ENCODE assay signal across 8 mouse cellular contexts in genomic region chr13:119341833-119342232, GRCm38 (mm10).
A peak's percentile ranks its signal among the peaks of the same experiment; 100 is the strongest.
DNase-seq lines count a peak whose midpoint lies in the region; ATAC-seq lines count a peak whose summit lies in the region.

No protein-coding gene starts in this region.

- peak; percentile 30 to 34 for DNase-seq in layer of hippocampus, postnatal 10 days (ENCODE audit: low spot score in 2 of 2)
- DNase-seq in layer of hippocampus, postnatal 14 days (ENCODE audit: low spot score in 2 of 2): no peak
- DNase-seq in ES-CJ7 (ENCODE audit: low read depth, low spot score): peak; percentile 76
- DNase-seq in adrenal gland, postnatal 25 days: peak; percentile 52
- peak; percentile 17 for DNase-seq in gastrocnemius, postnatal 14 days
- DNase-seq in liver, embryonic 13.5 days: peak; percentile 21
- DNase-seq in skeletal muscle tissue, adult 2 months (ENCODE audit: low read depth, low spot score): peak; percentile 14
- no peak for DNase-seq in yolk sac, embryonic 10.5 days (ENCODE audit: low spot score)

- no peak overlapping the region for H3K27ac ChIP-seq in liver, embryonic 13.5 days

- peak; percentile 63; the same call in 1 of the 2 replicates for ATAC-seq in liver, embryonic 13.5 days (ENCODE audit: low read depth)

- H3K4me3 ChIP-seq in liver, embryonic 13.5 days (replicated peaks): no peak overlapping the region

- no peak overlapping the region for H3K9ac ChIP-seq in liver, embryonic 13.5 days

- intact Hi-C loops in gastrocnemius, postnatal 14 days (cut with DNase I; ENCODE audit: low total_unique reads): no loop called here

- no peaks in the 10 kb centered on the region for H3K27me3 ChIP-seq in liver, embryonic 13.5 days

- no peaks in the 10 kb centered on the region for H3K4me1 ChIP-seq in liver, embryonic 13.5 days (replicated peaks)

- H3K4me2 ChIP-seq in liver, embryonic 13.5 days: no peak overlapping the region

- WGBS in liver, embryonic 13.5 days (ENCODE audit: insufficient replicate concordance): 19% methylated on average over 2 of the region's 2 CpGs

- no peaks in the 10 kb centered on the region for H3K36me3 ChIP-seq in liver, embryonic 13.5 days

- H3K9me3 ChIP-seq in liver, embryonic 13.5 days (replicated peaks): no peaks in the 10 kb centered on the region

Comparison
In these comparisons a context has a peak if more than half of its experiments do, and no peak if none do; other contexts are left out.
1. DNase-seq: peak in layer of hippocampus, postnatal 10 days (2 of 2), ES-CJ7 (single experiment), adrenal gland, postnatal 25 days (single experiment), gastrocnemius, postnatal 14 days (single experiment), liver, embryonic 13.5 days (single experiment) and skeletal muscle tissue, adult 2 months (single experiment); none in layer of hippocampus, postnatal 14 days (0 of 2) and yolk sac, embryonic 10.5 days (single experiment).